Mouse (Mus musculus) 3134 (cell line): ENCODE measurements around the gene Ssrp1.

Experiments used
- DNase-seq: peaks from one replicate; pipeline ENCODE4 v3.0.0-alpha.2; 2011; ENCODE audit warnings: low spot score; ENCODE audit not compliant: insufficient read length; ENCODE audit errors: extremely low read depth

Gene Ssrp1

DNA sequence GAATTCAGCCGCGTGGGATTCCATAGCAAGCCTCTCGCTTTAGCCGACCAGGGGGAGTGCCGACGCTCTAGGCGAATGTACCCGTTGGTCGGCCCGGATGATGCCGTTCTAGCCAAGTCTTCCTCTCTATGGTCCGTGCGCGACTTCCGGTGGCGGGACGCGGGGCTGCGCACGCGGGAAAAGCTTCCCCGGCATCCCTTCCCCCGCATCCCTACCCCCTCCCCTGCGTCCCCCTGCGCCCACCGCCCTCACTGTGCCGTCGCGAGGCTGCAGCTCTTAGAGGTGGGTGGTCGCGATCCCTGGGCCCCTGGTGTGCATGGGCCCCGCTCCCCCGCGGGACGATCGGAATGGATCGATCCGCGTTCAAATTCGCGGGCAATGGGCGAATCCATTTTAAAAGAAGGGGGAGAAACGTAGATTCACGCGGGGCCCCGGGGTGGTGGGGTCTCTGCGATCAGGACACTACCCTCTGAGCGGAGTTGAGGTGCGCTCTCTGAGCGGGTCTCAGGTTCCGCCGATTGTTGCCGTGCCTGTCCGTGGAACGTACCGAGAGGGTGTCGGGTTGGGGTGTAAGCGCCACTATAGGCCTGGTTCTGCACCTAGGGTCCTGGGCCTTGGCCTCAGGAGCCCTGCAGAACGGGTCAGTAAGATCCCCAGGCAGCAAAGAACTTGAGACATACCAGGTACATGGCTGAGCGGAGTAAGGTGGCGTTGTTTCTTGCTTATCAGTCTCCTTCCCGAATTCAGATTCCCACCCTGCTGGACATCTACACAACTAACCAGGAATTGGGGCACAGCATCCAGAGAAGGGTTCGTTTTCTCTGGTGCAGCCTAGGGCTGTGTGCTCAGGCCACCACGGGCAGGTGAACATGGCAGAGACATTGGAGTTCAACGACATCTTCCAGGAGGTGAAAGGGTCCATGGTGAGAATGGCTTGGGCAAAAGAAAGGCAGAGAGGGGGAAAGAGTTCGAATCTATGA is at the start of gene Ssrp1, which contains the start of gene P2rx3:
Ssrp1 (plus strand) TSS at position 188 of the 980 bp plus-strand sequence.
P2rx3 (minus strand) TSS at position 416 of the 980 bp plus-strand sequence.
- peak; percentile 85 for DNase-seq

DNA sequence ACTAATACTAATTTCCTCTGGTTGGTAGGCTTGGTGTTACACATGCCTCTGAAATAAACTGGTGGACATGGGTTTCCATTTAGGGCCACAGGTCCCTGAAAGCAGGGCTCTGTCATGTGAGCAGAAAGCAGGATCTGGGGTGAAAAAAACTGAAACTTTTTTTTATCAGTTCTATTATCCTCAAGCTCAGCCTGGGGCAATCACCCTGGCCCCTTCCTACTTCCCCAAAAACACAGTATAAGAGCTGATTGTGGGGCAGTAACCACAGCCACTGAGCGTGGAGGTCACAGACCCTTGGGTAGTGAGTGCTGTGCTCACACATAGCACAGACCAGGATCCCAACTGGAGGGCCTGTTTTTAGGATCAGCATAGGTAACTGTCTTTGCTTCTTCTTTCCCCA is 49.1 kb upstream of the Ssrp1 start, which contains the start of gene Prg3:
Prg3 (plus strand) TSS at position 286 of the 400 bp plus-strand sequence.
- no peak for DNase-seq

DNA sequence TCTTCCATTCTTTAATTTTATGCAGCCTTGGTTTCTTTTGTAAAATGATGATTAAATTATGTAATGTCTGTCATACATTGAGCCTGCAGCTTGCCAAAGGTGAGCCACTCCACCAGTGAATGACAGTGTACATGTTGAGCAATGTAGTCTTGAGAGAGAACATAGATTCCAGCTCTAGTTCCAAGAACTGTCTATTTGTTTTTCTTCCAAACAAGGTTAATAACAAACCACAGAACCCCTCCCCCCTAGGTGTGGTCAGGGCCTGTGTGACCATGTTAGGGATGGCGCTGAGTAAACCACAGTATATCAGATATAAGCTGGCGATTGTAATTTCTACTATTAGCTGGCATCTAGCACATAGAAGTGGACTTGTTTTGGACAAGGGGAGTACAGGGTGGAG is 40.7 kb upstream of the Ssrp1 start:
- DNase-seq: no peak

DNA sequence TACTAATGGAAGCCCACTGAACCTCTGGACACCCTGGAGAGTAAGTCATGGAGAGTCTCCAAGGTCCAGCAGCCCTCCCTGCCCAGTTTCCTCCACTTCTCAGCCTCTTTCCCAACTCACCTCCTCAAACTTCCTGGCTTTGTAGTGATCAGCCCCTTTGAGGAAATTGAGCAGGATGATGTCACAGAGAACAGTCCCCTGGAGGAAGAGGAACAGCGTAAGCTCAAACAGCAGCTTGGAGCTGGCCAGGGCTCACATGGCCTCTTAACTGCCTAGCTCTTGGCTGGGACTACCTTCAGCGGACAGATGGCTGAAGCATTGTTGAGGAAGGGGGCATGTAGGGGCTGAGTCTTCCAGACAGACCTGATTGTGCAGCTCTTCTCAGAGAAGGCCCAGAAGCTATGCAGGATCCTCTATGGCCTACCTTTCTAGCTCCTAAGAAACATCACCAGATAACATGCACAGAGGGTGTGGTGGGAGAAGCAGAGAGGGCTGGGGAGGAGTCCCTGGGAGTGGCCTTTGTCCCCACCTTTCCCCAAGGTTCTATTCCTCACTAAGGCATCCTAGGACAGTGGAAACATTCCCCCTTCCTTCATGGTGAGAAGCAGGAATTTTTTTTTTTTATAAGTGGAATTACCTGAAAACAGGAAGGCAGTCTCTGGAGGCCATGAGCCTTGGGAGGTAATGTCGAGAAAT is 37.4 kb upstream of the Ssrp1 start:
- DNase-seq: no peak

DNA sequence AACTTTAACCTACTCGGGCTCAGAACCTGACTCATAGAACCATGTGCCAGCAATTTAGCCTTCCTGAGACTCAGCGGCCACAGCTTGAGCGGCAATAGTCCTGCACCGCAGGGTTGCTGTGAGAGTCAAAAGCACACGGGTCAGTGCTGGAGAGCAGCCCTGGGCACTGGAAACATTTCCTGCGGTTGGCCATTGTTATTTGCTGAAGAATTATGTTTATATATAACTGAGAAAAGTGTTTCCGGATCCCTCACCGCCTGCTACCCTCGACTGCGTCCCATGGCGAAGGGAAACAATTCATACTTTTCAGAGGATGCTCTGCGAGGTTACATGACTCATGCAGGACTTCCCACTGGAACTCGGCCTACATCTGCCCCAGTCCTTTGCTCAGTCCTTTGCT is 35.5 kb upstream of the Ssrp1 start:
- peak; percentile 83 for DNase-seq

DNA sequence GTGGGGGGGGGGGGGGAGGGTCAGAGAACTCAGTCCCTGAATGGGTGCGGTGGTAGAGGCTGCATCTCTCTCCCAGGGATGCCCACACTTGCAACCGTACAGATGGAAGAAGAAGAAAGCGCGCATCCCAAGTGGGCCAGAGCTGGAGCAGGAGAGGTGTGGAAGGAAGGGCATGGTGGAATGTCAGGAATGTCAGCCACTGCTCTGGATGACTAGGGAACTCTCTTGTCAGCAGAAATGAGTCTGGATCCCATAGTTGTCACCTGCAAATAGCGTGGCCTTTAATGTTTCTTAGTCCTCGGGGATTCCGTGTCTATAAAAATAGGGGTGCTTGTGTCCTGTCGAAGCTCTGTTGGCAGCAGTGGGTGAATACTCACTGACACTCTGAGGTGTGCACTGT is 34.5 kb upstream of the Ssrp1 start:
- DNase-seq: peak; percentile 21

DNA sequence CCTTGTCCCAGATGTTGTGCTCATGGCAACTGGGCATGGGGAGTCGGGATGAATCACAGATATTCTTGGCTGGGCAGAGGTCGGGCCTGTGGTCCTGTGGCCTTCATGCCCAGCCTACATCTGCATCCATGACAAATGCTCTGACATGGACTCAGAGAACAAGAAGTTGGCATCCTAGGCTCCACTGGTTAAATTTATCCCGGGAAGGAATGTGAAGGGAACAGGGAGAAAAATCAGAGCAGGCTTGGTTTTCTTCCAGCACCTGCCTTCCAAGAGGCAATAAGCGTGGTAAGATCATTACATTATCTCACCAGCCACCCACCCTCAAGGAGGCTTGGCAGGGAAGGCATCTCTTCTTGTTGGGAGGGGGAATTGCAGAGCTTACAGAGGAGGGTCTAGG is 32.7 kb upstream of the Ssrp1 start:
- DNase-seq: peak; percentile 34

DNA sequence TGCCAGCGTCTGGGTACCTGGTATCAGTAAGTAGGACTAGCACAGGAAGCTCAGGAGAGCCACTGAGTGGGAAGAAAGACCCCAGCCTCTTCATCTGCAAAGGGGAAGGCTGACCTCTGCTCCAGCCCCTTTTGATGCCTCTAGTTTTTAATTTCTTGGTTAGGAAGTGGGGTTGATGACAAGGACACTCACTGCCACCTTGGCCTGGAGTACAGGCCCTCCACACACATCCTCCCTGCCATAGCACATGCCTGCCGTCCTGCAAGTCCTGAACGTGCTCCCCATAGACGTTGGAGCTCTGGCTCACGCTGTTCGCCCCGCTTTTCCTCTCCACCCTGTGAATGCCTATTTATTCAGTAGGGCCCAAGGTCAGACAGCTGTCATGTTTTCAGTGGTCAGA is 30.4 kb upstream of the Ssrp1 start:
- DNase-seq: no peak

DNA sequence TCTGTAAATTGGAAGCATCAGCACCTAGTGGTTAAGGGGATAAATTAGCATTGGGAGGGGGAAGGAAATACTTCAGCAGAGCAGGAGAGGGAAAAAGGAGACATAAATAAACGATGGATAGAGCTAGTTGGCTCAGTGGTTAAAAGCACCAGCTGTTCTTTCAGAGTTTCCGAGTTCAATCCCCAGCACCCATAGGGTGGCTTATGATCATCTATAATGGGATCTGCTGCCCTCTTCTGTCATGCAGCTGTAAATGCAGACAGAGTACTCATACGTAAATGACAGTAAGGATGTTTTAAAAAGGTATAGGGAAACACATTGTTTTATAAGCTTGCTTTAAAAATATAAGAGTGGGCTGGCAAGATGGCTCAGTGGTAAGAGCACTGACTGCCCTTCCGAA is 29.3 kb upstream of the Ssrp1 start:
- DNase-seq: peak; percentile 16

DNA sequence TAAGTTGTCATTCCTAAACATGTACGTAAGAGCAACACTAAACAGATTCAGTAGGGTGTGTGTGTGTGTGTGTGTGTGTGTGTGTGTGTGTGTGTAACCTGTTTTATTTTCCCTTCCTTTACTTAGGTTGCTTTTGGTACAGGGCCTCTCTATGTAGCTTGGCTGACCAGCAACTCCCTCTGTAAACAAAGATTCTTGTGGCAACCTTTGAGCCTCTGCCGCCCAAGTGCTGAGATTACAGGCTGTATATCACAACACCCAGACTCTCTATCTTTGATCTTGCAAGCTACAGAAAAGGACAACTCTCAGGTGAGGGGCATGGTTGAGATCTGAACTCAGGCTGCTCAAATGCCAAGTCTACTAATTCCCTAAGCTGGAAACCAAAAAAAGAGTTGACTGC is 27.8 kb upstream of the Ssrp1 start:
- no peak for DNase-seq

DNA sequence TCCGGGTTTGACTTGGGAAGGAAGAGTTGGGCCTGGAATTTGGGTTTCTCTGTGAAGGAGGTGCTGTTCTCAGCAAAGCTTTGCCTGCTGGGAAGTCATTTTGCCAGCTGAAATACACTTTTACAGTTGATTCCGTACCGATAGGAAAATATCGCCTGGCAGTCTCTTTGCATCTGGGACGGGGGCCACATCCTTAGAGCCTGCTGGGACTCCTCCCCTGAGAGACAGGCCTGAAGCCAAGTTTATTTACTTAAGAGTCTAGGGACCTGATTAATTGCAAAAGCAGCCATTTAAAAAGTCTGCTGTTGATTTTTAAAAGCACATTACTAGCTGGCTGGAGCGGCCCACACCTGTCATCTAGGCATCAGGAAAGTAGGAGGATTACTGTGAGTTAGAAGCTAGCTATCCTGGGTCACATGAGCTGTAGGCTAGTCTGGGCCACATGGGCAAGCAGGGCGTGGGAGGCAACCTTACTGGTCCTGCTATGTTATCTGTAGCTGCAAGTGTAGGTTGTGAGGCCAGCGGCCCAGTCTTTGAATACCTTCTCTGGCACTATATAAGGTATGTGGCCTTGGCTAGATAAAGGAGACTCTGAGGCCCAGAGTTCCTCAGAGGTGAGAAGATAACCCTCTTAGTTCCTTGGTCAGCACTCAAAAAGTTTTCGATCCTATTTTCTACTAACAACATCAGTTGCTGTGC is 25.0 kb upstream of the Ssrp1 start:
- no peak for DNase-seq

DNA sequence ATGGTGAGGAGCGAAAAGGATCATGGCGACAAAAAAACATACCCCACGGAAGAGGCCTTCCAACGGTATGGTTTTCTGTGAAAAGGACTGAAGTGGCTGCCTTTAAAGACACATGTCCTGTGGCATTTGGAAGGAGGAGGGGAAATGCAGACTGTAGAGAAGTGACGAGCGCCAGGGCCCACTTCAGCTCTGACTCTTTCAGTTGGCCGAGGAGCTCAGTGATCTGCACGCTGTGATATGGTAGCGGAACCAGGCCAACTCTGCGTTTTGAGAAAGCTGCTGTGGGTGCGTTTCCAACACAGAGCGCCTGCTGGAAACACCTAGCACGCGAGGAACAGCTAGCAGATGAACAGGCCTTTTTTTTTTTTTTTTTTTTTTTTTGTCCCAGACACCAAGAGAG is 24.4 kb upstream of the Ssrp1 start:
- DNase-seq: no peak

DNA sequence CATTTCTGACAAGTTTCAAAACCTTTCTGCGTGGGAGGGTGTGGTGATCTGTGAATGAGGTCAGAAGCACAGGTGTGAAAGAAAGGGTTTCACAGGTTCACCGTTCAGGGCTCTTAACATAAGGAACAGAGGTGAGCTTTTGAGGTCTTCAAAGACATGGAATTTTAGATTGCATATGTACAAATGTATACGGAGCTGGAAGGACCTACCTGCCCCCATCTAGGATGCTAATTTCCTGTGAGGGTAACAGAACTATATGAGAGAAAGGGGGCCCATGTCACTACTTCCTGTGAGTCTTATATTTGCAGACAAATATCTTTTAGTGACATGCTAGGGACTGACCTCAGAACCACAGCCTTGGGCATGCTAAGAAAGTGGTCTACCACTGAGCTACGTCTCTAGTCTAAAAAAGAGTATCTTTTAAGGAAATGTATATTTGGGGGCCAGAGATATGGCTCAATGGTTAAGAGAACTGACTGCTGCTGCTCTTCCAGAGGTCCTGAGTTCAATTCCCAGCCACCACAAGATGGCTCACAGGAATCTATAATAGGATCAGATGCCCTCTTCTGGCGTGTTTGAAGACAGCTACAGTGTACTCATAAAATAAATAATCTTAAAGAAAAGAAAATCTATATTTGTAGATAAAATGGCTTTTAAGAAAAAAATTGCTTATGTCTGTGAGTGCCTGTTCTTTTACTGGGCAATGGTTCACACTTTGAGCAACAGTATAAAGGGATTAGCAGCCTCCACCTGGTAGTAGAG is 23.0 kb upstream of the Ssrp1 start:
- DNase-seq: no peak

DNA sequence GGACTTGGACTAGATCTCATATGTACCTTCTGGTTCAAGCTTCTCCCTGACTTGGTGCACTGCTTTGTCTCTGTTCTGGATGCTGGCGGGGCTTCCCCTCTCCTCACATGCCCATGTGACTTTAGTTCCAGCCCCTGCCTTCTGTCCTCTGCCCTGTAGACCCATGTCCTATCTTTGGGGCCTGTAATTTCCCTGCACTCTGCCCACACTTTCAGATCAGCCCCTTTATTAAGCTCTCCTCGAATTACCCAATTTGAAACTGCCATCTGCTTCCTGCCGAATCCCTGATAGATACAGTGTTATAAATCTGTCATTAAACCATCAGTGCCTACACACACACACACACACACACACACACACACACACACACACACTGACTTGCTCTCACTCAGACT is 22.4 kb upstream of the Ssrp1 start:
- DNase-seq: no peak

DNA sequence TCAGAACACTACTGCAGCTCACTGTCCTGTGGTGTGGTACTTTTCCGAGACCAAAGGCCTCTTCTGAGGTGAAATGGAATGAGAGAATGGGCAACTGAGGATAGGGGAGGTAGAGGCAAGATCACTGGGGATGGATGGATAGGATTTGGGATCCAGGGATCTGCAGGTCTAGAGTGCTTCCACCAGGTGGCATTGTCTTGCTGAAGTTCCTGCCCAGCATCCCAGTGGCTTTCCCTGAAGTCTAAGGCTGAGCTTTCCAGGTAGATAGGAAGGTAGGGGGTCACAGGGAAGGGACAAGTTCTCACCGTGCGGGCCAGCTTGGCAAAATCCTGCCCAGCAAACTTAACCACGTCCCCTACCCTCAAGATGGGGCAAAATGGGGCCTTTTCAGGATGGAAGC is 15.0 kb upstream of the Ssrp1 start:
- no peak for DNase-seq

DNA sequence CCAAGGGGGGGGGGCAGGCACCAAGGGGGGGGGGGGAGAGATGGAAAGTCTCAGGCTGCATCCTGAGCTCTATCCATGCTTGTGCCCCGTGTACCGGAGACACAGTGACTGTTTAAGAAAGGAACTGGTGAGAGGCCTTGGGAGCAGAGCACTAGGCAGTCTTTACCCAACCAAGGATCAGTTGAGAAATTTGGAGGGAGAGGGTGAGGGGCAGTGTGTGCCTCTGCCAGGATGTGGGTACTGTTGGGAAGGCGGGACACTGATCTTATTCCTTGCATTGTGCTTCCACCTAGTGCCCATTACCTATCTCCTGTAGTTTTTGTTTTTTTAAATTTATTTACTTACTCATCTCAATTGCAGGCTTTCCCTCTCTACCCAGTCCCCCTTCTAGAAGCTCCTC is 10.9 kb upstream of the Ssrp1 start:
- no peak for DNase-seq

DNA sequence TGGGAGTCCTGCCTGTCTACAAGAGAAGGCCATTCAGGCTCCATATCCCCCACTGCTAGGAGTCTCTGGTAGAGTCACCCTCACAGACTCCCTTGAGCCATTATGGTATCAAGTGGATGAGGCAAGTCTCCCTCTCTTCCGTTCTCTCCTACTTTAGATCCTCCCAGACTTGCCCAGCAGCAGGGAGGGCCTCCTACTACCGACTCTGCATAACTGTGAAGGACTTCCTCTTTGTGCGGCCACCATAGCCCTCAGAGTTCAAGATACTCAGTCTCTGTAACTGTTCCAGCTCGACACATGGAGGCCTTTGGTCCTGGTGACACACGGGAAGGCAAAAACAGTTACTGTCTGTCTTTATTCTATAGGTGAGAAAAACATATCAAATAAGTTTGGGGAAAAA is 9.8 kb upstream of the Ssrp1 start:
- DNase-seq: no peak

DNA sequence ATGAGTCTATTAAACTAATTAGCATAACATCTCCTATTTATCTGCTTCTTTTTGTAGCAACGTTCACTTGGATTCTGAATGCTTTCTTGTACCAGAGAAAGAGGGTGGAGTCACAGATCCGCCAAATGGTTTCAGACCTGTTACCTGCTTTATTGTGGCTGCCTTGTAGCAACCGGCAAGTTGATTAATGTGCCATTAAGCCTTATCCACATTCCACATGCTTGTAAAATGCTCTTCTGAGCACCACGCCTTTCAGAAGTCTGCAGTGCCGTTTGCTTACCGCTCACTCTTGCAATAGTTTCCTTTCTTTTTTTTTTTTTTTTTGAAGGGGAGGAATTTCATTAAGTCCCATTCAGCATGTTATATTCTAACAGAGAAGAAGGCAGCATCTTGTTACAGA is 7.1 kb upstream of the Ssrp1 start:
- no peak for DNase-seq

DNA sequence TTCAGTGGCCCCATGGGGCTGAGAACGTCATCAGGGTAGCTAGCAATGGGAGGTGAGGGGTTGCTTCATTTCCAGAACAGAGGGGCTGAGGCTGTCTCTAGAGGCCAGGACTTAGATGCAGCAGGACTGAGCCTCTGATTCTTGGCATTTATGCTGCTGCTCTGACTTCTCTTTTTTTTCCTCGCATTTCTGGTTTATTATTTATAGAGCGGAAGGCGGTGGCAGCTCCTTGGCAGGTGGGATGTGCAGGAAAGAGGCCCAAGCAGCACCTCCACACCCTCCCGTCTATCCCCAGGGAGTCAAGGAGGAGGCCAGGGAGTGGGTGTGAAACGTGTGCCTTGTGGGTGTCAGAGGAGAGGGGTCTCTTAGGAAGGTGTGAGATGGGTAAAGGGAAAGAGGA is 6.0 kb upstream of the Ssrp1 start:
- no peak for DNase-seq

DNA sequence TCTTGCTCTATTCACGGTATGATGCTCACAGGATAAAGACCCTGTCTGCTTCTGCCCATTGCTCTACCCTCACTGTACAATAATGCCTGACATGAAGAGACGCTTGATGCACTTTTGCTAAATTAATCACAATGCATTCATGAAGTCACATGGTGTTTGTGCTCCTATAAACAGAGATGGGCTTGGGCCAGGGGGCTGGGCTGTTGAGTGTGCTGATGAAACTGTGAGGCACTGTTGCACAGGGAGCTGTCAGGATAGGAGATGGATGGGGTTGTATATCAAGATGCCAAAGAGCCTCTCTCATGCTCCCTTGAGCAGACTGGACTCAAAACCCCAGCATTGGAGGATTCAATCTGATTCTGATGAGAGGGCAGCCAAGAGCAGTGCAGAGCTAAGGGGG is 3.9 kb upstream of the Ssrp1 start:
- DNase-seq: no peak

DNA sequence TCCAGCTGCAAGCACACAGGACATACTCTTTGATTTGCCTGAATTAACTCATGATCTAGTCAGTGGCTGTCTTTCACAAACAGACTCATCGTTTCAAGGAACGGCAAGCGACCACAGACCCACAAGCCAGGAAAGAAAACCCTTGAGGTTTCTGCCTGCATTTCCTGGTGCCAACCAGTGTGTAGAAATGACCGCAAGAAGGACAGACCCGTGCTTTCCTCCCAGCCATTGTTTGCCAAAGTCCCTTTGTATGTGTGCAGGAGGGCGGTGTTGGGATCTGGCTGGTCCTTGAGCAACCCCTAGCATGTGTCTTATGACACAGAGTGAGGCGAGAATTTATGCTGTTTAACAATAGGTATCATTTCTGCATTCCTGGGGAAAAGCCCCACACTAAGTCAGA is 2.9 kb upstream of the Ssrp1 start:
- DNase-seq: no peak
